Mouse (Mus musculus) limb, embryonic 15.5 days (tissue): Measurements from ENCODE around the gene Clptm1l. TPM values are rescaled to one million over a fixed set of nuclear protein-coding genes. Genes with fewer than 3 reads are reported as not detected.

Experiments used
- ATAC-seq: fragments of 200-750 bp; cut with Nextera tagmentation; 2 replicates; pipeline ENCODE4 v1.8.0; 2017; ENCODE audit warnings: low read depth, moderate TSS enrichment; ENCODE audit not compliant: insufficient number of reproducible peaks, low FRiP score, low TSS enrichment
- H3K27ac ChIP-seq: fragments of 300-500 bp; sonication (generic); 2 replicates; pipeline ENCODE4 v1.5.1; 2015; ENCODE audit warnings: moderate library complexity, mild to moderate bottlenecking, inconsistent platforms
- H3K27me3 ChIP-seq: fragments of 300-500 bp; sonication (generic); 2 replicates; pipeline ENCODE4 v1.6.1; 2015; ENCODE audit warnings: inconsistent platforms
- H3K36me3 ChIP-seq: fragments of 300-500 bp; sonication (generic); 2 replicates; pipeline ENCODE4 v1.6.1; 2015; ENCODE audit warnings: inconsistent platforms
- H3K4me1 ChIP-seq: fragments of 300-500 bp; sonication (generic); 2 replicates; pipeline ENCODE4 v1.6.1; 2015; ENCODE audit warnings: inconsistent platforms
- H3K4me2 ChIP-seq: fragments of 300-500 bp; sonication (generic); 2 replicates; pipeline ENCODE4 v1.6.1; 2015; ENCODE audit warnings: mild to moderate bottlenecking, inconsistent platforms
- H3K4me3 ChIP-seq: fragments of 300-500 bp; sonication (generic); 2 replicates; pipeline ENCODE4 v1.5.1; 2015; ENCODE audit warnings: mild to moderate bottlenecking, inconsistent platforms
- H3K9ac ChIP-seq: fragments of 300-500 bp; sonication (generic); 2 replicates; pipeline ENCODE4 v1.6.1; 2015; ENCODE audit warnings: inconsistent platforms
- H3K9me3 ChIP-seq: fragments of 300-500 bp; sonication (generic); 2 replicates; pipeline ENCODE4 v1.6.1; 2016; ENCODE audit warnings: inconsistent platforms
- WGBS: fragments of 180-500 bp; shearing (Covaris S2); methylation state at CpG from one replicate; pipeline ENCODE4 v1.1.7; 2015; 5-methylcytosine and 5-hydroxymethylcytosine counted together
- polyA plus RNA-seq: library from polyadenylated mRNA; unstranded; fragments of >200 nt; fragmentation: Nextera tagmentation; extraction: Ambion mirVana; gene quantifications from 2 replicates; pipeline ENCODE4 v1.2.1, GENCODE M21; 2015

The Clptm1l gene
- polyA plus RNA-seq, result 128 and 137 TPM in 2 replicates

- no peaks in the 10 kb centered on the region for H3K9me3 ChIP-seq
- no peaks in the 10 kb centered on the region for H3K27me3 ChIP-seq
- peaks cover 14% of the 10 kb centered on the region for H3K4me1 ChIP-seq
- peak within 1 kb of the TSS; percentile 81 for H3K9ac ChIP-seq
- ATAC-seq, result peak; percentile 92
- peaks cover 26% of the 10 kb centered on the region for H3K36me3 ChIP-seq
- WGBS, result under 1% methylated on average over 53 of the region's 53 CpGs
- H3K27ac ChIP-seq, result peak within 1 kb of the TSS; percentile 84
- H3K4me2 ChIP-seq, result peak within 1 kb of the TSS; percentile 81
- peak within 1 kb of the TSS; percentile 92 for H3K4me3 ChIP-seq
These were observed at the start of gene Clptm1l for GRCm38 (mm10) chr13:73603522-73604155. TSS of gene Clptm1l (plus strand) at chr13:73604006.

GRCm38 (mm10) chr13:73564201-73564600 is 39.6 kb upstream of the Clptm1l start:
- Histone ChIP-seq H3K4me2 (no peak overlapping the region), H3K4me1 (no peaks in the 10 kb centered on the region), H3K9me3 (no peaks in the 10 kb centered on the region), H3K27ac (no peak overlapping the region), H3K4me3 (no peak overlapping the region), H3K9ac (no peak overlapping the region), H3K27me3 (no peaks in the 10 kb centered on the region), H3K36me3 (no peaks in the 10 kb centered on the region)
- WGBS, result 89% methylated on average over 5 of the region's 5 CpGs
- no peak for ATAC-seq

- Histone ChIP-seq H3K9ac (no peak overlapping the region), H3K9me3 (no peaks in the 10 kb centered on the region), H3K4me3 (no peak overlapping the region), H3K27me3 (no peaks in the 10 kb centered on the region), H3K36me3 (no peaks in the 10 kb centered on the region), H3K27ac (no peak overlapping the region), H3K4me2 (no peak overlapping the region), H3K4me1 (no peaks in the 10 kb centered on the region)
- no peak for ATAC-seq
These were observed 28.8 kb upstream of the Clptm1l start for GRCm38 (mm10) chr13:73575051-73575450.

- no peaks in the 10 kb centered on the region for H3K9me3 ChIP-seq
- no peak overlapping the region for H3K9ac ChIP-seq
- H3K4me1 ChIP-seq, result no peaks in the 10 kb centered on the region
- no peaks in the 10 kb centered on the region for H3K27me3 ChIP-seq
- H3K4me2 ChIP-seq, result no peak overlapping the region
- 72% methylated on average over 2 of the region's 2 CpGs for WGBS
- H3K27ac ChIP-seq, result no peak overlapping the region
- H3K36me3 ChIP-seq, result no peaks in the 10 kb centered on the region
- no peak for ATAC-seq
- H3K4me3 ChIP-seq, result no peak overlapping the region
These were observed 26.5 kb upstream of the Clptm1l start for GRCm38 (mm10) chr13:73577277-73577676.

GRCm38 (mm10) chr13:73591488-73591887 is 12.3 kb upstream of the Clptm1l start:
- no peak overlapping the region for H3K9ac ChIP-seq
- H3K4me3 ChIP-seq, result no peak overlapping the region
- ATAC-seq, result no peak
- no peaks in the 10 kb centered on the region for H3K36me3 ChIP-seq
- no peak overlapping the region for H3K4me2 ChIP-seq
- no peaks in the 10 kb centered on the region for H3K9me3 ChIP-seq
- H3K4me1 ChIP-seq, result no peaks in the 10 kb centered on the region
- 83% methylated on average over 3 of the region's 3 CpGs for WGBS
- H3K27ac ChIP-seq, result no peak overlapping the region
- 0 out of 2 replicates have a peak, but pooled peaks cover 4% of the 10 kb centered on the region for H3K27me3 ChIP-seq

- WGBS, result 52% methylated on average over 2 of the region's 2 CpGs
- H3K4me2 ChIP-seq, result no peak overlapping the region
- H3K4me3 ChIP-seq, result no peak overlapping the region
- no peak overlapping the region for H3K9ac ChIP-seq
- no peaks in the 10 kb centered on the region for H3K36me3 ChIP-seq
- no peaks in the 10 kb centered on the region for H3K4me1 ChIP-seq
- no peak overlapping the region for H3K27ac ChIP-seq
- H3K9me3 ChIP-seq, result no peaks in the 10 kb centered on the region
- ATAC-seq, result no peak
- 0 out of 2 replicates have a peak, but pooled peaks cover 4% of the 10 kb centered on the region for H3K27me3 ChIP-seq
These were observed 11.3 kb upstream of the Clptm1l start for GRCm38 (mm10) chr13:73592546-73592945.

GRCm38 (mm10) chr13:73596276-73596675 is 7.5 kb upstream of the Clptm1l start:
- no peak overlapping the region for H3K27ac ChIP-seq
- H3K4me2 ChIP-seq, result no peak overlapping the region
- H3K4me1 ChIP-seq, result no peaks in the 10 kb centered on the region
- 73% methylated on average over 4 of the region's 4 CpGs for WGBS
- no peak overlapping the region for H3K4me3 ChIP-seq
- no peaks in the 10 kb centered on the region for H3K9me3 ChIP-seq
- no peak for ATAC-seq
- H3K27me3 ChIP-seq, result no peaks in the 10 kb centered on the region
- H3K36me3 ChIP-seq, result no peaks in the 10 kb centered on the region
- H3K9ac ChIP-seq, result no peak overlapping the region

- H3K4me2 ChIP-seq, result no peak overlapping the region
- H3K27me3 ChIP-seq, result no peaks in the 10 kb centered on the region
- no peaks in the 10 kb centered on the region for H3K36me3 ChIP-seq
- H3K9me3 ChIP-seq, result no peaks in the 10 kb centered on the region
- H3K27ac ChIP-seq, result no peak overlapping the region
- no peak overlapping the region for H3K4me3 ChIP-seq
- no peak overlapping the region for H3K9ac ChIP-seq
- ATAC-seq, result no peak
- 80% methylated on average over 4 of the region's 4 CpGs for WGBS
- H3K4me1 ChIP-seq, result peaks cover 14% of the 10 kb centered on the region
These were observed 3.6 kb upstream of the Clptm1l start for GRCm38 (mm10) chr13:73600217-73600616.

GRCm38 (mm10) chr13:73603046-73603445 is 760 bp upstream of the Clptm1l start:
- H3K9me3 ChIP-seq, result no peaks in the 10 kb centered on the region
- peak overlapping the region; percentile 81 for H3K9ac ChIP-seq
- WGBS, result 54% methylated on average over 4 of the region's 4 CpGs
- peak overlapping the region; percentile 81 for H3K4me2 ChIP-seq
- peak overlapping the region; percentile 92 for H3K4me3 ChIP-seq
- H3K27me3 ChIP-seq, result no peaks in the 10 kb centered on the region
- H3K36me3 ChIP-seq, result peaks cover 20% of the 10 kb centered on the region
- no peak overlapping the region for H3K27ac ChIP-seq
- peaks cover 14% of the 10 kb centered on the region for H3K4me1 ChIP-seq
- no peak for ATAC-seq

- Histone ChIP-seq H3K9ac (peak overlapping the region; percentile 81), H3K4me1 (peaks cover 14% of the 10 kb centered on the region), H3K4me3 (peak overlapping the region; percentile 92), H3K36me3 (peaks cover 33% of the 10 kb centered on the region), H3K4me2 (peak overlapping the region; percentile 81), H3K27ac (peak overlapping the region; percentile 84), H3K27me3 (no peaks in the 10 kb centered on the region), H3K9me3 (no peaks in the 10 kb centered on the region)
- WGBS, result 3% methylated on average over 39 of the region's 39 CpGs
- ATAC-seq, result peak; percentile 36; the same call in 1 of the 2 replicates
These were observed 551 bp downstream of the Clptm1l start for GRCm38 (mm10) chr13:73604156-73604957.

GRCm38 (mm10) chr13:73618406-73618805 is 14.6 kb downstream of the Clptm1l start:
- no peaks in the 10 kb centered on the region for H3K9me3 ChIP-seq
- H3K27ac ChIP-seq, result no peak overlapping the region
- H3K27me3 ChIP-seq, result no peaks in the 10 kb centered on the region
- H3K4me2 ChIP-seq, result no peak overlapping the region
- H3K9ac ChIP-seq, result no peak overlapping the region
- H3K4me1 ChIP-seq, result no peaks in the 10 kb centered on the region
- H3K4me3 ChIP-seq, result no peak overlapping the region
- ATAC-seq, result no peak
- peaks cover 80% of the 10 kb centered on the region for H3K36me3 ChIP-seq
- 84% methylated on average over 5 of the region's 5 CpGs for WGBS

GRCm38 (mm10) chr13:73620637-73621036 is 16.8 kb downstream of the Clptm1l start:
- Histone ChIP-seq H3K9me3 (no peaks in the 10 kb centered on the region), H3K4me3 (no peak overlapping the region), H3K27me3 (no peaks in the 10 kb centered on the region), H3K36me3 (peaks cover 58% of the 10 kb centered on the region), H3K4me2 (no peak overlapping the region), H3K9ac (no peak overlapping the region), H3K4me1 (no peaks in the 10 kb centered on the region), H3K27ac (no peak overlapping the region)
- 70% methylated on average over 6 of the region's 6 CpGs for WGBS
- no peak for ATAC-seq
